Mouse (Mus musculus): ENCODE data around the gene Il31ra.

The Il31ra gene

DNA sequence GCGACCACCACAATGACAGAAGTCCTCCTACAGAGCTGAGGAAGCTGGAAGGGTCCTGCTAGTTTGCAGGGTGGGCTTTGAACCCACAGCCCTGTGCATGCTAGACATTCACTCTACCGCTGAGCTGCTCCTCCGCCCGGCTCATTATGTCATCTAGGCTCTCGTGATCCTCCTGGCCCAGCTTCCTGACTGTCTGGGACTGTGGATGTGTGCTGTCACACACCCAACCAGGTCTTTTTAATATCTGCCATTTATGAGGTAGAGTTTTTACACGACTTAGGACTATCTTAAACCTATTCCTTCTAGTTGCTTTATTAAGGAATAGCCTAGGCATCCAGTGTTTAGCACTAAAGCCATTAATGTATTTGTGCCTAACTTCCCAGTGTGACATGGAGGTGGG is 88.7 kb downstream of the Il31ra start:
- no peak for DNase-seq

DNA sequence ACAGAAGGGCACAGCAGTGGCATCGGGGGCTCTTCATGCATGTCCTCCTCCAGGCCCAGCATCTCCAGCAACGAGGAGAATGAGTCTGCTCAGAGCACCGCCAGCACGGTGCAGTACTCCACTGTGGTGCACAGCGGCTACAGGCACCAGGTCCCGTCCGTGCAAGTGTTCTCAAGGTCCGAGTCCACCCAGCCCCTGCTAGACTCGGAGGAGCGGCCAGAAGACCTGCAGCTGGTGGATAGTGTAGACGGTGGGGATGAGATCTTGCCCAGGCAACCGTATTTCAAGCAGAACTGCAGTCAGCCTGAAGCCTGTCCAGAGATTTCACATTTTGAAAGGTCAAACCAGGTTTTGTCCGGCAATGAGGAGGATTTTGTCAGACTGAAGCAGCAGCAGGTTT is 90.3 kb downstream of the Il31ra start:
- no peak for DNase-seq

DNA sequence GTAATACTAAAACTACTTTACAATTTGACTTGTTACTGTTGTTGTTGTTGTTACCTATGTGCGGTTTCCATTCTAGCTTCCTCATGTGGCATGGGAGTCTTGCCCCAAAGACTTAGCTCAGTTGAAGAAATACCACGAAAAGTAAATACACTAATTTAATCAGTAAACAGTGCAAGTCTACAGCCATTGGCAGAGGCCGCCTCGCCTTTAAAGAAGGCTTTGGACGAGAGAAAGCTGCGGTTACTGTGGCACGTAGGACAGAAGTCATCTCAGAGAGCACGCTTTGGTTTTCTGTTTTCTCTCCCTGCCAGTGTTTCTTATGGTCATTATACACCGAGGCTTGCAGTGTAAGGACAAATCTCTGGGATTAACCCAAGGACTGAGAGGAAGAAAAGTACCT is 93.7 kb downstream of the Il31ra start:
- DNase-seq: no peak

DNA sequence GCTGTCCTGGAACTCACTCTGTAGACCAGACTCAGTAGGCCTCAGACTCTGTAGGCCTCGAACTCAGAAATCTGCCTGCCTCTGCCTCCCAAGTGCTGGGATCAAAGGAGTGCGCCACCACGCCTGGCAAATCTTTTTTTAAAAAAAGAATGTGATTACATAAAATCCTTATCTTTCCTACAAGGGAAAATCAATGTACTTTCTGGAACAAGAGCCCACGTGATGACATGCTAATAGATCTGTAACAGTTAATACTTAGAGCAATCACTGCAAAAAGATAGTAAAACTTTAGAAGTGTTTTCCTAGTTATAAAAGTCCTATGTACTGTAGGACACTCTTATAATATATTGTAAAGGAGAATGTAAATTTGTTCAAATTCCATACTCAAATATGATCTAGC is 94.1 kb downstream of the Il31ra start:
- DNase-seq: no peak

DNA sequence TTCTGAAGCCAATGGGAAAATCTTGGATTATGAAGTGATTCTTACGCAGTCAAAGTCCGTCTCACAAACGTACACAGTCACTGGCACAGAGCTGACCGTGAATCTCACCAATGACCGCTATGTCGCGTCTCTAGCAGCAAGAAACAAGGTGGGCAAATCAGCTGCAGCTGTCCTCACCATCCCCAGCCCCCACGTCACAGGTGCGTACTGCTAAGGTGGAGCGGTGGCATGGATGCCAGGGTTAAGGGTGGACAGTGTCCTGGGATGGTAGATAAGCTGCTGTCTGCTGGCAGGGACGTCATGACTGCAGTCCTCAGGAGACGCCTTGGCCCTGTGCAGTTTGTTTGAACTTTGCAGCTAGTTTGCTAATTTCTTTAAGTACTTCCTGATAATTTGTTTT is 99.6 kb downstream of the Il31ra start:
- DNase-seq: no peak

GRCm38 (mm10) chr13:112492285-112492678 is 101.9 kb downstream of the Il31ra start:
- DNase-seq: no peak

DNA sequence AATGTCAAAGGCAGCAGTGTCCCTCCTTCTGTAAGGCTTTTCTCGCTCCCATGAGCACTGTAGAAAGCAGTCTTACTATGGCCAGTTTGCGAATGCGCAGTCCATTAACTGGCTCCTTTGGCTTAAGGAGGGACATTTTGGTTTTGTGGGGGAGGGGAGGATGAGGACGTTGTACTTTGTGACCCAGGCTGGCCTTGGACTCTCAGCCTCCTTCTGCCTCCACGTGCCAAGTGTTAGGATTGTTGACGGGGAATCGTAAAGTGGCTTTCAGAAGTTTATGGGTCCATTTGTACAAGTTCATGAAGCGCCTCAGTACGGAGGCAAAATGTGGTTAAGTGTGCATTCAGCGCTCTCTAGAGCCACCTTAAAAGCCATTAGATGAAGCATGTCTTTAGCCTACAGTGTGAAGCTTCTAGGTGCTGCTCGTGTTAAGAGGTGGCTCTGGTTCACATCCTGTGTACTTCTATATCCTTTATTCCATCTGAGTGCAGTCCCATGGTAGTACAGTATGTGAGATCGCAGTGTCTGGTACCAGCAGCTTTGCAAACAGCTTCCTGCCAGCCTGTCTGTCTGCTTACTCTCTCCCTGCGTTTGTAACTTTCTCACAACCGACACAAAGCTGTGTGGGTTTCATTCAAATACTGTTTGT is 102.4 kb downstream of the Il31ra start:
- peak; percentile 48 for DNase-seq

DNA sequence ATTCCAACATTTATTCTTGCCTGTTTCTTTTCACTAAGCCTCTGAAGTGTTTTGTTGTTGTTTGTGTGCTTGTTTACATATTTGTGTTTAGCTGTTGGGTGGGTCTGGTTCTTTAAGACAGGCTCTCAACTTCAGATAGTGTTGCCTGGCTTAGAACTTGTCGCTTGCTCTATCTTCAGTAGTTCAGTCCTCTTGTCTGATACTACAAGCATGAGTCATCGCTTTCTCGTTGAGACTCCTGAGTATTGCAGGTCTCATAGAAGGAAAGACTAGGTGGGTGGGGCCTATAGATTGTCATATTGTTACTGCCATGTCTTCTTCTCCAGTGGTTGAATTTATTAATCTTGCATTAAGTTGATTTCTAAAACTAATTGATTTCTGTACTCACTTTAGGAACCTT is 104.1 kb downstream of the Il31ra start:
- no peak for DNase-seq

DNA sequence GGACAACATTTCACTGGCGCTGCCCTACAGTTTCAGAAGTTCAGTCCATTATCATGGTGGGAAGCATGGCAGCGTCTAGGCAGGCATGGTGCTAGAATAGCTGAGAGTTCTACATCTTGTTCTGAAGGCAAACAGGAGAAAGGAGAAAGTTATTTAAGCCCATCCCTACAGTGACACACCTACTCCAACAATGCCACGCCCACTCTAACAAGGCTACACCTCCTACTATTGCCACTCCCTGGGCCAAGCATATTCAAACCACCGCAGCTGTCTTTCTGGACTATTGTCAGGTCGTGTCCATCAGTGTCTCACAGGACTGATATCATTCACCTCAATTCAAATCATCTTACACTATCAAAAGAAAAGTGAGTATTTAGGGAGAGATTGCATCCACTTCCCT is 107.5 kb downstream of the Il31ra start:
- no peak for DNase-seq

DNA sequence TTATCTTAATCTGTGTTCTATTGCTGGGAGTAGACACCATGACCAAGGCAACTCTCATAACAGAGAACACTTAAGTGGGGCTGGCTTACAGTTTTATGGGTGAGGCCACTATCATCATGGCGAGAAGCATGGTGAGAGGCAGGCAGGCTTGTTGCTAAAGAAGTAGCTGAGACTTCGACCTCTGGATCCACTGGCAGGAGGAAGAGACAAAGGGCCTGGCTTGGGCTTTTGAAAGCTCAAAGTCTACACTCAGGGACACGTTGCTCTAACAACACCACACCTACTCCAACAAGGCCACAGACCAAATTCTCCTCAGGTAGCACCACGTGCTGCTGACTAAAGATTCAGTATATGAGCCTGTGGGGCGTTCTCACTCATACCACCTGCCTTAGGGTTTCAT is 107.9 kb downstream of the Il31ra start:
- peak; percentile 80 for DNase-seq

DNA sequence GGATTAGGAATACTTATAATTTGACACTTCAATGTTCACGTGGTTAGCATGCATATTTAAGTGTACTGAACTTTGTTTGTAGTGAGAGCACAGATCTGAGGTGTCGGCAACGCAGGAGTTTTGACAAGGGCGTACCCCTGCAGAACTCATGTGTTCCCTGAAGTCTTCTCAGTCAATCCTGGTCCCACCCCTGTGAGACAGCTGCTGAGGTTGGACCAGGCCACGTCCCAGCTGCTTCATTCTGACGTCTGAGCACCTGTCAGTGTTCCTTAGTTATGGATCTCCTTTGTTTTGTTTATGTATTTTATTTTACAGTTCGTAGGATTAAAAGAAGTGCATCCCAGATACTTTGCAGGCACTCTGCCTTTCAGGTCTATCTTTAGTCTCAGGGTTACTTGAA is 111.1 kb downstream of the Il31ra start:
- no peak for DNase-seq

GRCm38 (mm10) chr13:112482525-112482924 is 111.6 kb downstream of the Il31ra start:
- no peak for DNase-seq

DNA sequence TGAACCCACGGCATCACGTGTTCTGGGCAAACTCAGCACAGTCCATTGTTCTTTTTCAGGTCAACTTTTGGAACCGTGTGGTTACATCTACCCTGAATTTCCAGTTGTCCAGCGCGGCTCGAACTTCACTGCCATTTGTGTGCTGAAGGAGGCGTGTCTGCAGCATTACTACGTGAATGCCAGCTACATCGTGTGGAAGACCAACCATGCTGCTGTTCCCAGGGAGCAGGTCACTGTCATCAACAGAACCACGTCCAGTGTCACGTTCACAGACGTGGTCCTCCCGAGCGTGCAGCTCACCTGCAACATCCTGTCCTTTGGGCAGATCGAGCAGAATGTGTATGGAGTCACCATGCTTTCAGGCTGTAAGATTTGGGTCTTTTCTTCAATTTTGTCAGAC is 114.2 kb downstream of the Il31ra start:
- DNase-seq: no peak

DNA sequence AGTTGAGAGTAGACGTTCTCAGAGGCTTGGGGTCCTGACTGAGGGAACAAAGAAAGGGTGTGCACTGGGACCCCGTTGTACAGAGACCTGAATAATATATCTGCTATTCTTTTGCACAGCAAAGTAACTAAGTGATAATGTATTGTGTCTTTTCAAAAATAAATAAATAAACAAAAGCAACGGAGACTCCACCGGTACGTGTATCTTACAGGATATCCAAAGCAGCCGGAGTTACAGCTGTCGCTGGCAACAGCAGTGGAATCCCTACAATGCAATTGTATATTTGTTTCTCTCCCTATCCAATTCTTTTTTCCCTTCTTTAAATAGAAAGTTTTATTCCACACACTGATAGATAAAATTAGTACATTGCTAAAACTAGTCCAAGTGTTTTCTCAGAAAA is 115.1 kb downstream of the Il31ra start:
- DNase-seq: no peak

DNA sequence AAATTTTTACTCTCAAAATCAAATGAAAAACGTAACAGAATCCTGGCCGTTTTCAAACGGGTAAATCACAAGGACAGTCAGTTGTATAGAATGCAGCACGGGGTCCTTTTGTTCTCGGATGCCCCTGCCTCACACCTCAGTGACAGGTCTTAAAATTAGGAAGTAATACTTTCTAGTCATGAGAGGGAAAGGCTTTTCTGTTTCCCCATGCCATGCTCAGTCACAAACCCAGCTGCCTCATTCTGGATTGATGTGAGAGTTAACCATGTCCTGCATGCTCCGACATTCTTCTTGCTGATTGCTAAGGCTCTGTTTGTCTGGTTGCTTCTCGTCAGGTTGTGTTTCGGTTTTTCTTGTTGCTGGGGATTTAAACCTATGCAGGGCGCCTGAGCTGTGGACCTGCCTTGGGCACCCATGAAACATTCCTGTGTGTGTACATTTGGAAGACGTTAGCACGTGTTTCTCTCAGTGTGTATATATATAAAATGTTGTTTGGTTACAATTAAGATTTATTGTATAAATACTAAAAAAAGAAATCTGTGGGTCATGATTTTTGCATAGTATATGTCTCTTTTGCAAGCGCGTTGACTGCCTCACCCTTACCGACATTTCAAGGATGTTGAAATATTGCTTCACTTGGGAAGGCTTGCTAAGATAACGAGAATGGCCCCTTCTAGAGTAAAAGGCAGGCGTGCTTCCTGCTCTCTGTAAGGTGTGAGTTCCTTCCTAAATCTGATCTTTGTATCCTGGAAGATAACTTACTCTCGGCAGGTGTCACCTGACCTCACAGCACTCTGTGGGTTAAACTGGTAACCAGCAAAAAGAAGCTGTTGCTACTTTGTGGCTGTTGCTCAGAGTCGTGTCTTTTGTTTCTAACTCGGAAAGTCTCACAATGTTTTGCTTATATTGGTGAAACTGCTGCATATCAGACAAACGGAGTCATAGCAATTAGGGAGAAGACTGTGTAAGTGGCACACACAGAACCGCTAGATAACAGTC is 120.1 kb downstream of the Il31ra start:
- no peak for DNase-seq

DNA sequence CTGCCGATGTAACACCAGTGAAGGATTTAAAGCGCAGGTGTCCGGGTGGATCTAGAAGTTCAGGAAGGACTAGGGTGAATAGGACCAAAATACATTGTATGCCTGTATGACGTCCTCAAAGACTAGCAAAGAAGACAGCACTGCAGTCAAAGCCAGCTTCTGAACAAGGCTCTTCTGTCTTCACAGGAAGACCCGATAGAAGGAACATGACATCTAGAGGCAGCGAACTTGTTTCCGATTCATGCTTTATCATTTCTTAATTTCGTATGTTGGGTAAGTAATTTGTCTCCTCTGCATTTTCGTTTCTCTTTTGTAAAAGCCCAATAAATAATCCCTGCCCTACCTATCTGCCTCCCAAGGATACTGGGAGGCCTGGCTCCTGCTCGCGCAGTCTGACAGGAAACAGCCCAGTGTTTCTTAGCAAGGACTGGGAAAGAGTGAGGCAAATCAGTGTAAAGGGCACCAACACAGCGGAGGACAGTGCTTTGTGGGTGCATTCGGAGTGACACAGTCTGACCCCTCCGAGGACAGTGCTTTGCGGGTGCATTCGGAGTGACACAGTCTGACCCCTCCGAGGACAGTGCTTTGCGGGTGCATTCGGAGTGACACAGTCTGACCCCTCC is 121.6 kb downstream of the Il31ra start:
- DNase-seq: no peak

DNA sequence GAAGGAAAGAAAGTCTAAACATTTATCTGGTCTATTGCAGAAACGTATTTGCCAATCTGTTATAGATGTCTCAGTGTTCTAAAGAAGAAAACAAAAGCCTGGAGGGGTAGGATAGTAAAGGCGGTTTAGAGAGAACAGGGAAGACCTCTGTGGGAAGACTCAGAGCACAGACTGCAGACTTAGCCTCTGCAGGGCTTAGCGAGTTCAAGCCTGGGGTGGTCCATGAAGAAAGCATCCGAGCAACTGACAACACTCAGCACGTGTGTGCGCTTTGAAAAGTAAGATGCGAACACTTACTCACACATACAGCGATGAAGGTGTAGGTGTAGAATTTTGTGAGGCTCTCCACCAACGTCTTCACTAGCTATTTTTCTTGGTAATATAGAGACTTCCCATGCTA is 123.0 kb downstream of the Il31ra start:
- DNase-seq: no peak

Data from kidney, adult 11 months (tissue).